Mouse (Mus musculus) gastrocnemius, postnatal 36 days (tissue): ENCODE results near the gene Baz2b. TPM values are rescaled to one million over a fixed set of nuclear protein-coding genes. Genes with fewer than 3 reads are reported as not detected.
A peak's percentile ranks its signal among the peaks of the same experiment; 100 is the strongest.
"Not testable (repeated sequence)": the region's sequence is repeated elsewhere in the genome, so short reads cannot be mapped to it uniquely, and the experiment has no call there.

ENCODE experiments used
- DNase-seq, 2 experiments: peaks; one replicate each; pipeline ENCODE4 v3.0.0; 2022
- intact Hi-C: fragments of 180-260 bp; cut with DNase I; formaldehyde crosslinking; loops from one replicate; pipeline ENCODE4 v1.15.1; 2025
- total RNA-seq, 2 experiments: library from RNA; stranded (reverse); gene quantifications; 2 replicates each; pipeline ENCODE4 v1.2.3; 2021

The Baz2b gene
- total RNA-seq, 2 experiments from 2014 or later: 30.7 to 31.9 TPM

- intact Hi-C loops: no loop called here
- no peak for DNase-seq
These were observed 67.4 kb downstream of the Baz2b start for GRCm38 (mm10) chr2:60142281-60142680.

GRCm38 (mm10) chr2:60138751-60139162, 70.9 kb downstream of the Baz2b start:
- intact Hi-C loops: no loop called here

GRCm38 (mm10) chr2:60135796-60136195, 73.8 kb downstream of the Baz2b start:
- intact Hi-C loops: no loop called here
- DNase-seq: no peak

More at GRCm38 (mm10) chr2:60138751-60139162, 70.9 kb downstream of the Baz2b start:
- no peak for DNase-seq

- intact Hi-C loops, DNase-seq: not testable (repeated sequence)
These were observed 74.7 kb downstream of the Baz2b start for GRCm38 (mm10) chr2:60134958-60135357.

- intact Hi-C loops: no loop called here
- DNase-seq: no peak
These were observed 76.6 kb downstream of the Baz2b start for GRCm38 (mm10) chr2:60133072-60133471.

- no peak for DNase-seq
- intact Hi-C loops: no loop called here
These were observed 77.2 kb downstream of the Baz2b start for GRCm38 (mm10) chr2:60132269-60133042.

GRCm38 (mm10) chr2:60128631-60129030, 81.0 kb downstream of the Baz2b start:
- intact Hi-C loops: loop anchor here (5.0 kb wide), 2 partner anchors 91 to 161 kb away; no protein-coding TSS in a partner anchor
- DNase-seq: no peak

GRCm38 (mm10) chr2:60126831-60127230, 82.8 kb downstream of the Baz2b start:
- no peak for DNase-seq
- intact Hi-C loops: loop anchor here (5.0 kb wide), 2 partner anchors 90 to 160 kb away; no protein-coding TSS in a partner anchor

- intact Hi-C loops: loop anchor here (5.0 kb wide), 2 partner anchors 89 to 159 kb away; no protein-coding TSS in a partner anchor
- no peak for DNase-seq
These were observed 83.3 kb downstream of the Baz2b start for GRCm38 (mm10) chr2:60126292-60126691.

- peak; percentile 44 to 67 for DNase-seq
- intact Hi-C loops: loop anchor here (2.0 to 5.0 kb wide), 3 partner anchors 83 to 158 kb away; partner anchors contain the start of genes Baz2b and March7
These were observed 84.3 kb downstream of the Baz2b start for GRCm38 (mm10) chr2:60125049-60126004.

- intact Hi-C loops: loop anchor here (2.0 to 5.0 kb wide), 3 partner anchors 84 to 157 kb away; partner anchors contain the start of genes Baz2b and March7
- DNase-seq: peak; percentile 39 to 73
These were observed 85.0 kb downstream of the Baz2b start for GRCm38 (mm10) chr2:60124648-60125048.

- no peak for DNase-seq
- intact Hi-C loops: loop anchor here (2.0 kb wide), 1 partner anchor 85 kb away; the partner anchor contains the start of genes Baz2b and March7
These were observed 85.6 kb downstream of the Baz2b start for GRCm38 (mm10) chr2:60123911-60124647.

GRCm38 (mm10) chr2:60123061-60123874, 86.4 kb downstream of the Baz2b start:
- no peak for DNase-seq
- intact Hi-C loops: no loop called here

GRCm38 (mm10) chr2:60122188-60122587, 87.5 kb downstream of the Baz2b start:
- intact Hi-C loops: no loop called here
- no peak for DNase-seq

- intact Hi-C loops: no loop called here
- no peak for DNase-seq
These were observed 89.0 kb downstream of the Baz2b start for GRCm38 (mm10) chr2:60120681-60121080.

- DNase-seq: no peak
- intact Hi-C loops: loop anchor here (5.0 kb wide), 1 partner anchor 72 kb away; no protein-coding TSS in a partner anchor
These were observed 90.7 kb downstream of the Baz2b start for GRCm38 (mm10) chr2:60118684-60119558.

- DNase-seq: no peak
- intact Hi-C loops: loop anchor here (5.0 kb wide), 1 partner anchor 71 kb away; no protein-coding TSS in a partner anchor
These were observed 91.8 kb downstream of the Baz2b start for GRCm38 (mm10) chr2:60117867-60118266.
